Mouse (Mus musculus) lung, adult 2 months (tissue): Measurements from ENCODE around the gene Tpk1. TPM values are rescaled to one million over a fixed set of nuclear protein-coding genes. Genes with fewer than 3 reads are reported as not detected.

Experiments used
- DNase-seq: peaks from one replicate; pipeline ENCODE4 v3.0.0; 2022
- H3K4me1 ChIP-seq: fragments of 200-500 bp; 2 replicates; pipeline ENCODE4 v1.6.1; 2011; ENCODE audit warnings: low read length; ENCODE audit not compliant: control insufficient read depth, insufficient read depth
- H3K4me3 ChIP-seq: fragments of 200-500 bp; replicated peaks from 2 replicates; pipeline ENCODE3; 2011; ENCODE audit warnings: low read depth, mild to moderate bottlenecking, control low read depth, low read length; ENCODE audit errors: extremely low read depth
- CTCF ChIP-seq: fragments of 200-500 bp; IDR thresholded peaks from 2 replicates; pipeline ENCODE4 v1.5.1; 2011; ENCODE audit warnings: mild to moderate bottlenecking, low read length, control low read depth; ENCODE audit not compliant: insufficient read depth
- POLR2A ChIP-seq: fragments of 200-500 bp; IDR thresholded peaks from 2 replicates; pipeline ENCODE4 v1.6.1; 2011; ENCODE audit warnings: low read depth, mild to moderate bottlenecking, control low read depth, low read length, borderline replicate concordance; ENCODE audit errors: extremely low read depth
- WGBS: fragments of 180-500 bp; shearing (Covaris S2); methylation state at CpG from one replicate; pipeline ENCODE4 v1.1.7; 2018; 5-methylcytosine and 5-hydroxymethylcytosine counted together
- polyA plus RNA-seq: library from polyadenylated mRNA; depleted of rRNA; stranded (reverse); fragments of >200 nt; gene quantifications from 2 replicates; pipeline ENCODE4 v1.2.3, GENCODE M21; 2012

Tpk1 gene
- polyA plus RNA-seq, 1 experiment, result 3.3 TPM

- no peaks in the 10 kb centered on the region for H3K4me1 ChIP-seq
- H3K4me3 ChIP-seq, result no peak overlapping the region
- TF ChIP-seq CTCF, result no peak
- TF ChIP-seq POLR2A, result no peak
- 69% methylated on average over 2 of the region's 2 CpGs for WGBS
- no peak for DNase-seq
Measured at GRCm38 (mm10) chr6:43462189-43462848, 203.8 kb downstream of the Tpk1 start.

DNA sequence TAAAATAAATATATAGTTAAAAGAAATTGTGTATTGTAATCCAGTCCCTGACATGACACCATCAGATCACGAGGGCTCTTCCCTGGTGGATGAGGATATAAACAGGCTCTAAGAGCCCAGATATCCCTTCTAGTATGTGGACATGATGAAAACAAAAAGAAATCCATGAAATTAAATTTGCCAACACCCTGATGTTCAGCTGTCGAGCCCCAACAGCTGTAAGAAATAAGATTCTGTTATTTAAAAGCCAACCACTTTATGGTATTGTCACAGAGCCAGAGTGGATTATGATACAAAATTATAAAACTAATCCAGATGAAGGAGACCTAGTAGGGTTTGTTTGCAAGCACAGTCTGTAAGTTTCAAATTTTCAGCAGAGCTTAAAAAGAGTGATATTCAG lies 207.0 kb downstream of the Tpk1 start:
- no peak overlapping the region for H3K4me3 ChIP-seq
- TF ChIP-seq POLR2A, result no peak
- TF ChIP-seq CTCF, result no peak
- WGBS, result 66% methylated on average over 2 of the region's 2 CpGs
- no peaks in the 10 kb centered on the region for H3K4me1 ChIP-seq
- DNase-seq, result no peak

GRCm38 (mm10) chr6:43457989-43458388 lies 208.1 kb downstream of the Tpk1 start:
- TF ChIP-seq POLR2A (no peak), CTCF (no peak)
- WGBS, result 82% methylated on average over 2 of the region's 2 CpGs
- Histone ChIP-seq H3K4me1 (no peaks in the 10 kb centered on the region), H3K4me3 (no peak overlapping the region)
- no peak for DNase-seq

- H3K4me3 ChIP-seq, result no peak overlapping the region
- TF ChIP-seq CTCF (no peak), POLR2A (no peak)
Measured at GRCm38 (mm10) chr6:43449498-43449897, 216.6 kb downstream of the Tpk1 start.

GRCm38 (mm10) chr6:43445856-43446255 lies 220.2 kb downstream of the Tpk1 start:
- TF ChIP-seq CTCF (no peak), POLR2A (no peak)
- H3K4me3 ChIP-seq, result no peak overlapping the region
- no peak for DNase-seq
- 94% methylated on average over 2 of the region's 2 CpGs for WGBS
- no peaks in the 10 kb centered on the region for H3K4me1 ChIP-seq

More at GRCm38 (mm10) chr6:43449498-43449897, 216.6 kb downstream of the Tpk1 start:
- DNase-seq, result no peak
- 81% methylated on average over 2 of the region's 2 CpGs for WGBS
- no peaks in the 10 kb centered on the region for H3K4me1 ChIP-seq

DNA sequence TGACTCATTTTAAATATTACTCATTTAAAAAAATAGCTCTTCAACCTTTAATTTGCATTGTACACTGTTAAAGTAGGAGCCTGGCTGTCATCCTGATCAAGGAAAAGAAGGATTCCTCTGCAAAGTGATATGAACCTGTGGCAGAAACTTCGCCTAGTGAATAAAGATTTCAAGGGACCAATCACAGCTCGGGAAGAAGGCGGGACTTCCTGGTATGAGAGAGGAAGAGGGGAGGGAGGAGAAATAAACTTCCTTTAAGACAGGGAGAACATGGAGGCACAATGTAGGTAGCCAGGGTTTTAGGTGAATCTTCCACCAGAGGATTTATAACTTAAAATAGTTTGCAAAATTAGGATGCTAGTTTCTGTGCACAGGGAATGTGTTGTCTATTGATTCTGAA lies 223.9 kb downstream of the Tpk1 start:
- DNase-seq, result no peak
- 89% methylated on average over 3 of the region's 3 CpGs for whole genome bisulfite sequencing
- H3K4me1 ChIP-seq, result no peaks in the 10 kb centered on the region

GRCm38 (mm10) chr6:43435987-43436541 lies 230.0 kb downstream of the Tpk1 start:
- 73% methylated on average over 2 of the region's 2 CpGs for WGBS
- Histone ChIP-seq H3K4me3 (no peak overlapping the region), H3K4me1 (no peaks in the 10 kb centered on the region)
- no peak for TF ChIP-seq POLR2A
- no peak for TF ChIP-seq CTCF
- DNase-seq, result no peak

More for the DNA sequence above, 223.9 kb downstream of the Tpk1 start:
- TF ChIP-seq CTCF (no peak), POLR2A (no peak)
- H3K4me3 ChIP-seq, result no peak overlapping the region

- WGBS, result 88% methylated on average over 1 of the region's 1 CpGs
- Histone ChIP-seq H3K4me1 (no peaks in the 10 kb centered on the region), H3K4me3 (no peak overlapping the region)
- no peak for TF ChIP-seq POLR2A
- no peak for TF ChIP-seq CTCF
- DNase-seq, result no peak
Measured at GRCm38 (mm10) chr6:43434365-43434764, 231.7 kb downstream of the Tpk1 start.

DNA sequence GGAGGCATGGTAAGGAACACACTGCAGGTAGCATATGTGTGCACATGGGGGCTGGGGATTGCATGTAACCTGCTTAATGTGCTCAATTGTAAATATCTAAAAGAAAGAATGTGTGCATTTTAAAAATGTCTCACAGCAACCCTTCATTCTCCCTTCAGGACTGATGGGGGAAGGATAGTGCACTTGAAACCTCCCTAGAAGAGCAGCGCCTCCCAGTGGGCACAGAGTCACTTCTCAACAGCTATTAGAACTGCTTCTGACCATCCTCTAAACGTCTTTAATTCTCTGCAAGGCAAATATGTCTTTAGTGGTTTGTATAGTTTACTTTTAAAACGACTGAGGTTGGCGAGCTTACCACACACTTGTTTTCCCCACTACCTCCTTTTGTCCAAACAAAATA lies 241.1 kb downstream of the Tpk1 start:
- 30% methylated on average over 4 of the region's 4 CpGs for WGBS
- TF ChIP-seq POLR2A (no peak), CTCF (0 out of 2 replicates have a peak, but pooled peaks have one; percentile 2)
- H3K4me3 ChIP-seq, result no peak overlapping the region
- H3K4me1 ChIP-seq, result no peaks in the 10 kb centered on the region
- DNase-seq, result no peak

DNA sequence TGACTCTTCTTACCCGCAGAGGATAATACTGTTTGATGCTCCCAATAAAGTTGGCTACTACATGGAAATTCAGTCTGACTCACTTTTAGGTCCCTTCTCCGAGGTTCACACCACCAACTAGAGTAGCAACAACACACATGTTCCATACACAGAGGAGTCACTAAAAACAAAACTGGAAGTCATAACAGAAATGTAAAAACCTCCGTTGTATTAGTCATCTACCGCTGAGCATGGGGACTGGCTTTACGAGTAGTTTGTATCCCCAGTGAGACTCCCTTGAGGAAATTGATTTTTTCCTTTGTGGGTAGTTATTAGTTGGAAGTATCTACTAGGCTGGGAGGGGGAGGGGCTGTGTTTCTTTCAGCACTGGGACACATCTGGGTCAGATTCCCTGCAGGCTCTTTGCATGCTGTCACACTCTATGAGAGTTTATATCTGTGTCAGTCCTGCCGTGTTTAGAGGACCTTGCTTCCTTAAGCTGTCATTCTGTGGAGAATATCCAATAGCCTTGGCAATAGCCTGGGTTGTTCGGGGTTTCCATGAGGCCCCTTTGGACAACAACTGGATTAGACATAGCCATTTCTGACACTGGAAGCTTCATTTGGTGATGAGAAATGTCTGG lies 245.6 kb downstream of the Tpk1 start:
- Histone ChIP-seq H3K4me3 (no peak overlapping the region), H3K4me1 (no peaks in the 10 kb centered on the region)
- WGBS, result 70% methylated on average over 7 of the region's 7 CpGs
- TF ChIP-seq POLR2A (no peak), CTCF (no peak)
- DNase-seq, result no peak
